Mouse (Mus musculus): Measurements from ENCODE around the gene Smim14. TPM values are rescaled to one million over a fixed set of nuclear protein-coding genes. Genes with fewer than 3 reads are reported as not detected.
A peak's percentile ranks its signal among the peaks of the same experiment; 100 is the strongest.
"Not testable (repeated sequence)": the region's sequence is repeated elsewhere in the genome, so short reads cannot be mapped to it uniquely, and the experiment has no call there.

The Smim14 gene
- polyA plus RNA-seq, 1 experiment from 2014 or later = 209 TPM

GRCm38 (mm10) chr5:65539786-65540185, 2.8 kb upstream of the Smim14 start:
- H3K36me3 ChIP-seq = no peaks in the 10 kb centered on the region
- H3K9ac ChIP-seq = no peak overlapping the region
- no peak overlapping the region for H3K4me3 ChIP-seq
- H3K27me3 ChIP-seq = no peaks in the 10 kb centered on the region
- no peak overlapping the region for H3K4me2 ChIP-seq
- no peak for ATAC-seq (ENCODE audit: low FRiP score, low read depth)
- H3K9me3 ChIP-seq = no peaks in the 10 kb centered on the region
- no peak overlapping the region for H3K27ac ChIP-seq (replicated peaks)
- WGBS = 94% methylated on average over 3 of the region's 3 CpGs
- peaks cover 27% of the 10 kb centered on the region for H3K4me1 ChIP-seq (replicated peaks)

- 11% methylated on average over 4 of the region's 4 CpGs for WGBS
- 0 out of 2 replicates have a peak overlapping the region, but pooled peaks have one; percentile 25 for H3K9ac ChIP-seq
- no peaks in the 10 kb centered on the region for H3K9me3 ChIP-seq
- no peak overlapping the region for H3K27ac ChIP-seq (replicated peaks)
- peak overlapping the region; percentile 55 for H3K4me2 ChIP-seq
- no peaks in the 10 kb centered on the region for H3K36me3 ChIP-seq
- peak overlapping the region; percentile 31 for H3K4me3 ChIP-seq
- H3K27me3 ChIP-seq = no peaks in the 10 kb centered on the region
- ATAC-seq (ENCODE audit: low FRiP score, low read depth) = no peak
- peaks cover 27% of the 10 kb centered on the region for H3K4me1 ChIP-seq (replicated peaks)
These were observed 1.8 kb upstream of the Smim14 start for GRCm38 (mm10) chr5:65538829-65539228.

GRCm38 (mm10) chr5:65538121-65538520, 1.1 kb upstream of the Smim14 start:
- ATAC-seq (ENCODE audit: low FRiP score, low read depth) = no peak
- H3K4me1 ChIP-seq (replicated peaks) = peaks cover 27% of the 10 kb centered on the region
- WGBS = 3% methylated on average over 4 of the region's 4 CpGs

GRCm38 (mm10) chr5:65537420-65538071, 562 bp upstream of the Smim14 start:
- no peaks in the 10 kb centered on the region for H3K9me3 ChIP-seq
- 0% methylated on average over 40 of the region's 59 CpGs for WGBS
- peak overlapping the region; percentile 92 for H3K4me3 ChIP-seq
- peak overlapping the region; percentile 76 for H3K4me2 ChIP-seq
- peak overlapping the region; percentile 91 for H3K9ac ChIP-seq
- H3K4me1 ChIP-seq (replicated peaks) = peaks cover 27% of the 10 kb centered on the region
- H3K27ac ChIP-seq (replicated peaks) = peak overlapping the region; percentile 97
- no peaks in the 10 kb centered on the region for H3K36me3 ChIP-seq
- H3K27me3 ChIP-seq = no peaks in the 10 kb centered on the region
- peak; percentile 71 for ATAC-seq (ENCODE audit: low FRiP score, low read depth)

More at GRCm38 (mm10) chr5:65538121-65538520, 1.1 kb upstream of the Smim14 start:
- Histone ChIP-seq H3K9me3 (no peaks in the 10 kb centered on the region), H3K4me2 (peak overlapping the region; percentile 76), H3K4me3 (peak overlapping the region; percentile 92), H3K9ac (peak overlapping the region; percentile 91), H3K36me3 (no peaks in the 10 kb centered on the region), H3K27me3 (no peaks in the 10 kb centered on the region), H3K27ac (replicated peaks) (peak overlapping the region; percentile 97)

- peak overlapping the region; percentile 91 for H3K9ac ChIP-seq
- ATAC-seq (ENCODE audit: low FRiP score, low read depth); H3K9me3 ChIP-seq; H3K27me3 ChIP-seq; H3K36me3 ChIP-seq: not testable (repeated sequence)
- peak overlapping the region; percentile 97 for H3K27ac ChIP-seq (replicated peaks)
- peak overlapping the region; percentile 92 for H3K4me3 ChIP-seq
- 83% methylated on average over 10 of the region's 10 CpGs for WGBS
- H3K4me1 ChIP-seq (replicated peaks) = peaks cover 21% of the 10 kb centered on the region
- H3K4me2 ChIP-seq = peak overlapping the region; percentile 76
These were observed 917 bp downstream of the Smim14 start for GRCm38 (mm10) chr5:65536068-65536465.

- Histone ChIP-seq H3K4me3 (no peak overlapping the region), H3K9ac (no peak overlapping the region), H3K27ac (replicated peaks) (no peak overlapping the region), H3K4me2 (no peak overlapping the region), H3K27me3 (no peaks in the 10 kb centered on the region), H3K36me3 (no peaks in the 10 kb centered on the region), H3K4me1 (replicated peaks) (peaks cover 19% of the 10 kb centered on the region), H3K9me3 (no peaks in the 10 kb centered on the region)
- WGBS = 72% methylated on average over 5 of the region's 5 CpGs
- ATAC-seq (ENCODE audit: low FRiP score, low read depth) = no peak
These were observed 1.4 kb downstream of the Smim14 start for GRCm38 (mm10) chr5:65535457-65536067.

- no peak for ATAC-seq (ENCODE audit: low FRiP score, low read depth)
- Histone ChIP-seq H3K36me3 (no peaks in the 10 kb centered on the region), H3K9ac (no peak overlapping the region), H3K4me2 (no peak overlapping the region), H3K27me3 (no peaks in the 10 kb centered on the region), H3K4me1 (replicated peaks) (peaks cover 15% of the 10 kb centered on the region), H3K4me3 (no peak overlapping the region), H3K9me3 (no peaks in the 10 kb centered on the region), H3K27ac (replicated peaks) (no peak overlapping the region)
- WGBS = 66% methylated on average over 4 of the region's 4 CpGs
These were observed 2.5 kb downstream of the Smim14 start for GRCm38 (mm10) chr5:65534496-65534895.

- Histone ChIP-seq H3K27ac (replicated peaks) (no peak overlapping the region), H3K27me3 (no peaks in the 10 kb centered on the region), H3K9ac (no peak overlapping the region), H3K4me3 (no peak overlapping the region), H3K4me2 (no peak overlapping the region), H3K36me3 (no peaks in the 10 kb centered on the region), H3K4me1 (replicated peaks) (peaks cover 4% of the 10 kb centered on the region), H3K9me3 (no peaks in the 10 kb centered on the region)
- ATAC-seq (ENCODE audit: low FRiP score, low read depth) = no peak
- 75% methylated on average over 3 of the region's 3 CpGs for WGBS
These were observed 5.7 kb downstream of the Smim14 start for GRCm38 (mm10) chr5:65531283-65531682.

- WGBS = 9% methylated on average over 8 of the region's 8 CpGs
- H3K4me1 ChIP-seq (replicated peaks) = no peaks in the 10 kb centered on the region
- H3K4me3 ChIP-seq = no peak overlapping the region
- no peak overlapping the region for H3K4me2 ChIP-seq
- no peaks in the 10 kb centered on the region for H3K36me3 ChIP-seq
- ATAC-seq (ENCODE audit: low FRiP score, low read depth) = no peak
- no peak overlapping the region for H3K9ac ChIP-seq
- H3K9me3 ChIP-seq = no peaks in the 10 kb centered on the region
- no peaks in the 10 kb centered on the region for H3K27me3 ChIP-seq
- H3K27ac ChIP-seq (replicated peaks) = no peak overlapping the region
These were observed 11.1 kb downstream of the Smim14 start for GRCm38 (mm10) chr5:65525674-65526443.

GRCm38 (mm10) chr5:65524831-65525230, 12.2 kb downstream of the Smim14 start:
- Histone ChIP-seq H3K4me1 (replicated peaks) (no peaks in the 10 kb centered on the region), H3K4me3 (no peak overlapping the region), H3K9ac (no peak overlapping the region), H3K27me3 (no peaks in the 10 kb centered on the region), H3K36me3 (no peaks in the 10 kb centered on the region), H3K4me2 (no peak overlapping the region), H3K27ac (replicated peaks) (no peak overlapping the region), H3K9me3 (no peaks in the 10 kb centered on the region)
- WGBS = 78% methylated on average over 4 of the region's 4 CpGs
- ATAC-seq (ENCODE audit: low FRiP score, low read depth) = no peak

GRCm38 (mm10) chr5:65521803-65522202, 15.2 kb downstream of the Smim14 start:
- Histone ChIP-seq H3K27me3 (no peaks in the 10 kb centered on the region), H3K4me2 (no peak overlapping the region)
- ATAC-seq (ENCODE audit: low FRiP score, low read depth) = no peak

GRCm38 (mm10) chr5:65514635-65515278, 22.2 kb downstream of the Smim14 start:
- 77% methylated on average over 5 of the region's 5 CpGs for WGBS
- H3K36me3 ChIP-seq = no peaks in the 10 kb centered on the region
- H3K9ac ChIP-seq = no peak overlapping the region
- H3K9me3 ChIP-seq = no peaks in the 10 kb centered on the region
- H3K4me1 ChIP-seq (replicated peaks) = no peaks in the 10 kb centered on the region
- no peak overlapping the region for H3K4me2 ChIP-seq
- no peaks in the 10 kb centered on the region for H3K27me3 ChIP-seq
- no peak overlapping the region for H3K27ac ChIP-seq (replicated peaks)
- ATAC-seq (ENCODE audit: low FRiP score, low read depth) = no peak
- no peak overlapping the region for H3K4me3 ChIP-seq

More at GRCm38 (mm10) chr5:65521803-65522202, 15.2 kb downstream of the Smim14 start:
- Histone ChIP-seq H3K36me3 (no peaks in the 10 kb centered on the region), H3K9me3 (no peaks in the 10 kb centered on the region), H3K9ac (no peak overlapping the region), H3K4me1 (replicated peaks) (no peaks in the 10 kb centered on the region), H3K4me3 (no peak overlapping the region), H3K27ac (replicated peaks) (no peak overlapping the region)
- WGBS = 88% methylated on average over 1 of the region's 1 CpGs
